ENCODE assay signal across 14 mouse cellular contexts in genomic region chr12:91295870-91296269, GRCm38 (mm10).
DNase-seq lines count a peak whose midpoint lies in the region; ATAC-seq and TF ChIP-seq lines count a peak whose summit lies in the region.
"Had no signal": no experiment of that assay in that cellular context is flagged by ENCODE, and none has a peak within 500 bp of the region (broad histone marks: within the 10 kb centered on the region; RNA-seq: fewer than 3 reads in every experiment).

No protein-coding gene starts in this region.

- no peak for TF ChIP-seq POLR2A in MEL (IDR thresholded peaks at IDR 0.05; ENCODE audit: control insufficient read depth in 1 of 2, insufficient read depth in 1 of 2, low read depth in 1 of 2, low read length in 2 of 2, poor library complexity in 1 of 2)
- TF ChIP-seq POLR2A in lung, adult 2 months (IDR thresholded peaks at IDR 0.05; ENCODE audit: borderline replicate concordance, extremely low read depth, low read depth, low read length), result no peak

- H3K4me2 ChIP-seq in heart, embryonic 12.5 days, result no peak overlapping the region
- no peak overlapping the region for H3K4me2 ChIP-seq in liver, postnatal 0 days (ENCODE audit: low read depth, low read length)
- H3K4me2 ChIP-seq: lung, embryonic 15.5 days had no signal

- H3K27ac ChIP-seq in heart, embryonic 12.5 days (ENCODE audit: poor library complexity, severe bottlenecking), result no peak overlapping the region
- no peak overlapping the region for H3K27ac ChIP-seq in MEL (ENCODE audit: control insufficient read depth, low read depth, low read length)
- H3K27ac ChIP-seq in liver, postnatal 0 days (ENCODE audit: low read depth), result no peak overlapping the region
- H3K27ac ChIP-seq: limb, embryonic 10.5 days; lung, embryonic 15.5 days had no signal

- H3K36me3 ChIP-seq in heart, embryonic 12.5 days, result peaks cover 17% of the 10 kb centered on the region
- H3K36me3 ChIP-seq in MEL (ENCODE audit: control insufficient read depth in 1 of 2, insufficient read depth in 2 of 2, low read length in 2 of 2), result peaks cover 0 to 6% of the 10 kb centered on the region in 2 experiments; a peak in 3 of 4 replicates
- H3K36me3 ChIP-seq in liver, postnatal 0 days (replicated peaks; ENCODE audit: insufficient read depth, low read length), result no peaks in the 10 kb centered on the region; the same call in 1 of the 2 replicates

- no peaks in the 10 kb centered on the region for H3K79me2 ChIP-seq in MEL (ENCODE audit: control insufficient read depth, insufficient read depth, low read length, poor library complexity)

- H3K9ac ChIP-seq in heart, embryonic 12.5 days, result no peak overlapping the region
- H3K9ac ChIP-seq in MEL (ENCODE audit: control insufficient read depth, low read depth, low read length, poor library complexity, severe bottlenecking), result no peak overlapping the region
- H3K9ac ChIP-seq in liver, postnatal 0 days (replicated peaks), result no peak overlapping the region
- H3K9ac ChIP-seq: lung, embryonic 15.5 days had no signal

- H3K4me3 ChIP-seq in heart, embryonic 12.5 days, result no peak overlapping the region
- H3K4me3 ChIP-seq in MEL (ENCODE audit: control insufficient read depth in 1 of 2, insufficient read depth in 1 of 2, low read depth in 2 of 2, low read length in 2 of 2), result no peak overlapping the region
- H3K4me3 ChIP-seq in liver, postnatal 0 days (ENCODE audit: low read depth, low read length), result no peak overlapping the region
- no peak overlapping the region for H3K4me3 ChIP-seq in lung, adult 2 months (replicated peaks; ENCODE audit: extremely low read depth, low read depth, low read length)
- H3K4me3 ChIP-seq: limb, embryonic 10.5 days; lung, embryonic 15.5 days; megakaryocyte, embryonic 14.5 days had no signal

- TF ChIP-seq RAD21 in MEL (IDR thresholded peaks at IDR 0.05; ENCODE audit: low read depth, low read length), result no peak

- peak; percentile 67 for ATAC-seq in heart, embryonic 12.5 days (ENCODE audit: insufficient number of reproducible peaks, low FRiP score)
- peak; percentile 63 for ATAC-seq in erythroid progenitor cell, adult 5-6 weeks (replicated peaks; ENCODE audit: low FRiP score, poor library complexity, severe bottlenecking)
- ATAC-seq in liver, postnatal 0 days, result peak; percentile 48; the same call in 1 of the 2 replicates

- no peak for DNase-seq in heart, adult 9 months (ENCODE audit: low spot score in 2 of 2)
- DNase-seq in MEL (ENCODE audit: low read depth, low spot score), result peak; percentile 25
- DNase-seq in liver, postnatal 0 days, result no peak
- DNase-seq in gastrocnemius, adult 18-20 months (ENCODE audit: low spot score), result no peak
- DNase-seq in ovary, postnatal 10 days (ENCODE audit: low spot score), result no peak
- DNase-seq in lung, adult 2 months, result no peak
- DNase-seq: adrenal gland, adult 2 months; cerebellum, postnatal 25 days; gastrocnemius, postnatal 36 days had no signal

- peak; percentile 60 to 61; a peak in 3 of 4 replicates for TF ChIP-seq EP300 in MEL (IDR thresholded peaks at IDR 0.05; ENCODE audit: low read depth in 1 of 2, low read length in 2 of 2)
- peak; percentile 17; the same call in 1 of the 2 replicates for TF ChIP-seq EP300 in liver, postnatal 0 days (IDR thresholded peaks at IDR 0.05; ENCODE audit: low read depth)

- H3K9me3 ChIP-seq in heart, embryonic 12.5 days (replicated peaks), result no peaks in the 10 kb centered on the region
- H3K9me3 ChIP-seq in MEL (replicated peaks; ENCODE audit: insufficient read depth, low read length), result no peaks in the 10 kb centered on the region
- no peaks in the 10 kb centered on the region for H3K9me3 ChIP-seq in liver, postnatal 0 days (ENCODE audit: low read length)
- H3K9me3 ChIP-seq: limb, embryonic 10.5 days; lung, embryonic 15.5 days had no signal

- 0 out of 2 replicates have a peak, but pooled peaks cover 3% of the 10 kb centered on the region for H3K4me1 ChIP-seq in heart, embryonic 12.5 days (replicated peaks)
- no peaks in the 10 kb centered on the region for H3K4me1 ChIP-seq in MEL (ENCODE audit: control insufficient read depth in 1 of 2, insufficient read depth in 2 of 2, low read length in 2 of 2)
- H3K4me1 ChIP-seq in liver, postnatal 0 days (ENCODE audit: insufficient read depth), result no peaks in the 10 kb centered on the region
- no peaks in the 10 kb centered on the region for H3K4me1 ChIP-seq in lung, adult 2 months (ENCODE audit: control insufficient read depth, insufficient read depth, low read length)
- H3K4me1 ChIP-seq: limb, embryonic 10.5 days; lung, embryonic 15.5 days; megakaryocyte, embryonic 14.5 days had no signal

- 65% methylated on average over 7 of the region's 7 CpGs for WGBS in heart, embryonic 12.5 days
- 74% methylated on average over 7 of the region's 7 CpGs for WGBS in liver, postnatal 0 days (ENCODE audit: insufficient replicate concordance)
- 90% methylated on average over 7 of the region's 7 CpGs for WGBS in lung, adult 2 months

- TF ChIP-seq CTCF in MEL (IDR thresholded peaks at IDR 0.05 in 2 of 3, conservative IDR thresholded peaks at IDR 0.05 in 1 of 3; ENCODE audit: control insufficient read depth in 1 of 3, insufficient read depth in 1 of 3, low read depth in 2 of 3, low read length in 3 of 3, poor library complexity in 1 of 3, severe bottlenecking in 1 of 3), result no peak
- no peak for TF ChIP-seq CTCF in liver, postnatal 0 days (IDR thresholded peaks at IDR 0.05; ENCODE audit: low read depth)
- no peak for TF ChIP-seq CTCF in lung, adult 2 months (IDR thresholded peaks at IDR 0.05; ENCODE audit: insufficient read depth, low read length)

- no peaks in the 10 kb centered on the region for H3K27me3 ChIP-seq in heart, embryonic 12.5 days (replicated peaks)
- no peaks in the 10 kb centered on the region for H3K27me3 ChIP-seq in MEL (ENCODE audit: control insufficient read depth in 1 of 2, insufficient read depth in 2 of 2, low read length in 2 of 2)
- no peaks in the 10 kb centered on the region for H3K27me3 ChIP-seq in liver, postnatal 0 days (ENCODE audit: insufficient read depth, low read length)
- H3K27me3 ChIP-seq: lung, embryonic 15.5 days; megakaryocyte, embryonic 14.5 days had no signal

TF ChIP-seq in MEL, 35 proteins besides CTCF, POLR2A, EP300 and RAD21:
- TF ChIP-seq RCOR1 (IDR thresholded peaks at IDR 0.05; ENCODE audit: low read depth, low read length) (no peak), MXI1 (IDR thresholded peaks at IDR 0.05; ENCODE audit: low read depth, low read length) (no peak), MAZ (IDR thresholded peaks at IDR 0.05; ENCODE audit: low read depth, low read length) (no peak), JUND (IDR thresholded peaks at IDR 0.05; ENCODE audit: low read depth, low read length) (no peak), SIN3A (IDR thresholded peaks at IDR 0.05; ENCODE audit: low read length) (no peak), CHD1 (IDR thresholded peaks at IDR 0.05; ENCODE audit: low read depth, low read length) (no peak), ZMIZ1 (IDR thresholded peaks at IDR 0.05; ENCODE audit: low read depth, low read length) (no peak), NELFE (IDR thresholded peaks at IDR 0.05; ENCODE audit: low read depth, low read length) (no peak), NRF1 (IDR thresholded peaks at IDR 0.05; ENCODE audit: insufficient read depth, low read depth, low read length, poor library complexity, severe bottlenecking) (no peak), TCF12 (IDR thresholded peaks at IDR 0.05; ENCODE audit: low read depth, low read length) (peak; percentile 56; the same call in 1 of the 2 replicates), MAX (IDR thresholded peaks at IDR 0.05; ENCODE audit: low read length) (no peak), USF1 (IDR thresholded peaks at IDR 0.05; ENCODE audit: low read depth, low read length) (no peak), GABPA (IDR thresholded peaks at IDR 0.05; ENCODE audit: low read depth, low read length) (no peak), MAFK (IDR thresholded peaks at IDR 0.05; ENCODE audit: borderline replicate concordance, low read depth, low read length) (no peak), GATA1 (IDR thresholded peaks at IDR 0.05; ENCODE audit: low read depth, low read length) (peak; percentile 41), ETS1 (IDR thresholded peaks at IDR 0.05; ENCODE audit: low read depth, low read length) (no peak), ELF1 (IDR thresholded peaks at IDR 0.05; ENCODE audit: low read depth, low read length) (no peak), TAL1 (IDR thresholded peaks at IDR 0.05; ENCODE audit: low read length) (peak; percentile 47), ZNF384 (IDR thresholded peaks at IDR 0.05; ENCODE audit: low read depth, low read length) (no peak)
